Mouse (Mus musculus): Measurements from ENCODE around the gene Gm20503.

Gene Gm20503

GRCm38 (mm10) chr4:59009186-59009585, 6.2 kb downstream of the Gm20503 start:
- no peak for DNase-seq

GRCm38 (mm10) chr4:59009696-59010095, 6.7 kb downstream of the Gm20503 start:
- DNase-seq: no peak

- DNase-seq: no peak
Observed at GRCm38 (mm10) chr4:59011446-59011845, 8.4 kb downstream of the Gm20503 start.

- no peak for DNase-seq
Observed at GRCm38 (mm10) chr4:59015181-59015580, 12.2 kb downstream of the Gm20503 start.

GRCm38 (mm10) chr4:59016922-59017321, 13.9 kb downstream of the Gm20503 start:
- DNase-seq: no peak

GRCm38 (mm10) chr4:59034325-59034917, 31.4 kb downstream of the Gm20503 start:
- peak; percentile 12 for DNase-seq

- DNase-seq: peak; percentile 59
Observed at GRCm38 (mm10) chr4:59034918-59035785, 32.1 kb downstream of the Gm20503 start, which contains the start of gene Gng10. Gene Gng10 (plus strand): TSS chr4:59035088.

- no peak for DNase-seq
Observed at GRCm38 (mm10) chr4:59035786-59036350, 32.9 kb downstream of the Gm20503 start.

- peak; percentile 72 for DNase-seq
Observed at GRCm38 (mm10) chr4:59036490-59037127, 33.6 kb downstream of the Gm20503 start.

- no peak for DNase-seq
Observed at GRCm38 (mm10) chr4:59037525-59037924, 34.5 kb downstream of the Gm20503 start.

- DNase-seq: no peak
Observed at GRCm38 (mm10) chr4:59040397-59041287, 37.6 kb downstream of the Gm20503 start.

- DNase-seq: no peak
Observed at GRCm38 (mm10) chr4:59043074-59043473, 40.1 kb downstream of the Gm20503 start.

GRCm38 (mm10) chr4:59043891-59044290, 40.9 kb downstream of the Gm20503 start:
- no peak for DNase-seq

GRCm38 (mm10) chr4:59047222-59047621, 44.2 kb downstream of the Gm20503 start:
- no peak for DNase-seq

- no peak for DNase-seq
Observed at GRCm38 (mm10) chr4:59051081-59051480, 48.1 kb downstream of the Gm20503 start.

- no peak for DNase-seq
Observed at GRCm38 (mm10) chr4:59057929-59058328, 54.9 kb downstream of the Gm20503 start.

- no peak for DNase-seq
Observed at GRCm38 (mm10) chr4:59062526-59062925, 59.5 kb downstream of the Gm20503 start.

- DNase-seq: no peak
Observed at GRCm38 (mm10) chr4:59069276-59069675, 66.3 kb downstream of the Gm20503 start.

- no peak for DNase-seq
Observed at GRCm38 (mm10) chr4:59083430-59083829, 80.4 kb downstream of the Gm20503 start.

GRCm38 (mm10) chr4:59089391-59089790, 86.4 kb downstream of the Gm20503 start:
- DNase-seq: no peak

Measured in cerebellum, adult 8-10 months (tissue).